Mouse (Mus musculus) bone marrow macrophage, adult 2 months (primary cell): ENCODE data around the gene Oxct1.

Experiments used
- CTCF ChIP-seq: IDR thresholded peaks from 2 replicates; pipeline ENCODE4 v1.5.1; 2012; ENCODE audit warnings: low read depth, mild to moderate bottlenecking, low read length, moderate library complexity
- POLR2A ChIP-seq: IDR thresholded peaks from 2 replicates; pipeline ENCODE4 v1.6.1; 2012; ENCODE audit warnings: mild to moderate bottlenecking, low read depth, low read length, borderline replicate concordance

GRCm38 (mm10) chr15:4105498-4105897, 79.3 kb downstream of the Oxct1 start:
- TF ChIP-seq CTCF: no peak
- TF ChIP-seq POLR2A: no peak
